Mouse (Mus musculus) forebrain, embryonic 15.5 days (tissue): ENCODE data around the gene Tmem185b. TPM values are rescaled to one million over a fixed set of nuclear protein-coding genes. Genes with fewer than 3 reads are reported as not detected.

Experiments used
- ATAC-seq: fragments of 200-750 bp; cut with Nextera tagmentation; replicated peaks from 2 replicates; pipeline ENCODE4 v1.8.0; 2017; ENCODE audit warnings: mild to moderate bottlenecking, moderate TSS enrichment, moderate library complexity
- H3K27ac ChIP-seq: fragments of 300-500 bp; sonication (generic); replicated peaks from 2 replicates; pipeline ENCODE4 v1.5.1; 2015; ENCODE audit warnings: mild to moderate bottlenecking, inconsistent platforms
- H3K27me3 ChIP-seq: fragments of 300-500 bp; sonication (generic); 2 replicates; pipeline ENCODE4 v1.6.1; 2015; ENCODE audit warnings: inconsistent platforms
- H3K36me3 ChIP-seq: fragments of 300-500 bp; sonication (generic); 2 replicates; pipeline ENCODE4 v1.6.1; 2015; ENCODE audit warnings: mild to moderate bottlenecking, inconsistent platforms
- H3K4me1 ChIP-seq: fragments of 300-500 bp; sonication (generic); 2 replicates; pipeline ENCODE4 v1.6.1; 2015; ENCODE audit warnings: inconsistent platforms
- H3K4me2 ChIP-seq: fragments of 300-500 bp; sonication (generic); replicated peaks from 2 replicates; pipeline ENCODE4 v1.6.1; 2015; ENCODE audit warnings: mild to moderate bottlenecking, inconsistent platforms
- H3K4me3 ChIP-seq: fragments of 300-500 bp; sonication (generic); 2 replicates; pipeline ENCODE4 v1.5.1; 2015; ENCODE audit warnings: mild to moderate bottlenecking, inconsistent platforms
- H3K9ac ChIP-seq: fragments of 300-500 bp; sonication (generic); replicated peaks from 2 replicates; pipeline ENCODE4 v1.6.1; 2015; ENCODE audit warnings: mild to moderate bottlenecking, inconsistent platforms
- H3K9me3 ChIP-seq: fragments of 300-500 bp; sonication (generic); 2 replicates; pipeline ENCODE4 v1.6.1; 2016; ENCODE audit warnings: inconsistent platforms
- WGBS: fragments of 180-500 bp; shearing (Covaris S2); methylation state at CpG from one replicate; pipeline ENCODE4 v1.1.7; 2015; ENCODE audit warnings: mixed read lengths; 5-methylcytosine and 5-hydroxymethylcytosine counted together
- polyA plus RNA-seq: library from polyadenylated mRNA; unstranded; fragments of >200 nt; fragmentation: Nextera tagmentation; extraction: Ambion mirVana; gene quantifications from 2 replicates; pipeline ENCODE4 v1.2.1, GENCODE M21; 2015

Tmem185b gene
- polyA plus RNA-seq, 1 experiment from 2014 or later = 18.8 TPM

DNA sequence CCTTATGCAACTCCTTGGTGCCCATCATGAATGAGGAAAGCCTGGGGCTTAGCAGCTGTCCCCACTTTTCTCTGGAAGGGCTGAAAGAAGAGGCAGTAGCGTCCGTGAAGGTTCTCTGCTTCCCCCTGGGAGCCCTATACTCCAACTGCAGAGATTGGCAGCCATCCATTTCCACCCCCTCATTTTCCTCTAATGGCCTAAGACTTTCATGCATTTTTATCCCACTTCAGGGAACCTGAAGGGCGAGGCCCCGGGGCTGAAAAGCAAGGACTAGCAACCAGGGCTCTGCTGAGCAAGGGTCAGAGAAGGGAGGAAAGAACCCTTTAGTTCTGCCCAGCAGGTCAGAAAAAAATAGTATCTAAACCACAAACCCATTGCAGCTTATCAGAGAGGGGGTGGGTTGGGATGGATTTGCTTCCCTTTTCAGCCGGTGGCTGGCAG lies 936 bp upstream of the Tmem185b start:
- Histone ChIP-seq H3K4me3 (peak overlapping the region; percentile 80), H3K9ac (peak overlapping the region; percentile 86; the same call in 1 of the 2 replicates), H3K9me3 (no peaks in the 10 kb centered on the region), H3K4me1 (peaks cover 27% of the 10 kb centered on the region), H3K4me2 (peak overlapping the region; percentile 92), H3K27me3 (no peaks in the 10 kb centered on the region), H3K27ac (0 out of 2 replicates have a peak overlapping the region, but pooled peaks have one; percentile 84), H3K36me3 (peaks cover 20% of the 10 kb centered on the region)
- 2% methylated on average over 5 of the region's 5 CpGs for WGBS
- ATAC-seq = no peak

- ATAC-seq = no peak
- peaks cover 20% of the 10 kb centered on the region for H3K36me3 ChIP-seq
- no peaks in the 10 kb centered on the region for H3K9me3 ChIP-seq
- no peak overlapping the region for H3K4me3 ChIP-seq
- no peak overlapping the region for H3K27ac ChIP-seq
- H3K4me2 ChIP-seq = no peak overlapping the region
- no peaks in the 10 kb centered on the region for H3K27me3 ChIP-seq
- H3K4me1 ChIP-seq = peaks cover 19% of the 10 kb centered on the region
- H3K9ac ChIP-seq = no peak overlapping the region
- WGBS = 89% methylated on average over 13 of the region's 13 CpGs
Measured at GRCm38 (mm10) chr1:119530941-119531340, 5.0 kb downstream of the Tmem185b start.

GRCm38 (mm10) chr1:119532165-119532564 lies 6.2 kb downstream of the Tmem185b start:
- Histone ChIP-seq H3K27me3 (no peaks in the 10 kb centered on the region), H3K4me2 (no peak overlapping the region), H3K4me3 (no peak overlapping the region), H3K9me3 (no peaks in the 10 kb centered on the region), H3K36me3 (peaks cover 17% of the 10 kb centered on the region), H3K4me1 (peaks cover 10% of the 10 kb centered on the region), H3K9ac (no peak overlapping the region), H3K27ac (no peak overlapping the region)
- 98% methylated on average over 6 of the region's 6 CpGs for WGBS
- 0 out of 2 replicates have a peak, but pooled peaks have one; percentile 21 for ATAC-seq

- ATAC-seq = peak; percentile 72
- H3K27ac ChIP-seq = 0 out of 2 replicates have a peak overlapping the region, but pooled peaks have one; percentile 4
- no peak overlapping the region for H3K4me3 ChIP-seq
- peaks cover 5% of the 10 kb centered on the region; the same call in 1 of the 2 replicates for H3K4me1 ChIP-seq
- no peaks in the 10 kb centered on the region for H3K27me3 ChIP-seq
- no peak overlapping the region for H3K4me2 ChIP-seq
- 52% methylated on average over 18 of the region's 18 CpGs for WGBS
- H3K9me3 ChIP-seq = no peaks in the 10 kb centered on the region
- no peak overlapping the region for H3K9ac ChIP-seq
- peaks cover 10% of the 10 kb centered on the region for H3K36me3 ChIP-seq
Measured at GRCm38 (mm10) chr1:119533093-119533805, 7.3 kb downstream of the Tmem185b start.

GRCm38 (mm10) chr1:119534341-119534740 lies 8.4 kb downstream of the Tmem185b start:
- Histone ChIP-seq H3K4me2 (no peak overlapping the region), H3K4me1 (peaks cover 5% of the 10 kb centered on the region; the same call in 1 of the 2 replicates), H3K27ac (no peak overlapping the region), H3K9ac (no peak overlapping the region), H3K27me3 (no peaks in the 10 kb centered on the region), H3K4me3 (no peak overlapping the region), H3K9me3 (no peaks in the 10 kb centered on the region), H3K36me3 (no peaks in the 10 kb centered on the region)
- ATAC-seq = no peak
- WGBS = 92% methylated on average over 5 of the region's 5 CpGs

DNA sequence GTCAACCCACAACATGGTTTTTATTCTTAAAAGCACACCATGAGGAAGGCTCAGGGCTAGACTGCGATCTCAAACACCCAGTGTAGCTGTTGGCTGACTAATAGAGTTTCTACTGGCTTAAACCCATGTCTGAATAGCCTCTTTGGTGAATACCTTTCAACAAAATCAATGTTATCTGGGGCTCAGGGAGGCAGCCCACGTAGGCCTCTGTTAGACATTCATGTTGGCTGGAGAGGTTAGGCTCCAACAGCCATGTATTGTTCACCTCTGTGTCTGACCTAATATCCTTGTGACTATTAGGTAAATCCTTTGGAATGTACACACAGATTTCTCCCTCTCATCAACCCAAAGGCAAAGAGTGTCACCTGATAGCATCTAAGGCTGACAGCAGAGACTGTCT lies 10.2 kb downstream of the Tmem185b start:
- Histone ChIP-seq H3K4me2 (no peak overlapping the region), H3K4me3 (no peak overlapping the region), H3K27ac (no peak overlapping the region), H3K27me3 (no peaks in the 10 kb centered on the region), H3K36me3 (no peaks in the 10 kb centered on the region), H3K9me3 (no peaks in the 10 kb centered on the region), H3K4me1 (peaks cover 5% of the 10 kb centered on the region; the same call in 1 of the 2 replicates), H3K9ac (no peak overlapping the region)
- ATAC-seq = no peak
- WGBS = 86% methylated on average over 2 of the region's 2 CpGs

GRCm38 (mm10) chr1:119537651-119538050 lies 11.7 kb downstream of the Tmem185b start:
- Histone ChIP-seq H3K4me3 (no peak overlapping the region), H3K36me3 (no peaks in the 10 kb centered on the region), H3K4me2 (no peak overlapping the region), H3K9me3 (no peaks in the 10 kb centered on the region), H3K4me1 (peaks cover 5% of the 10 kb centered on the region; the same call in 1 of the 2 replicates), H3K9ac (no peak overlapping the region), H3K27me3 (no peaks in the 10 kb centered on the region), H3K27ac (no peak overlapping the region)
- 84% methylated on average over 6 of the region's 6 CpGs for WGBS
- ATAC-seq = no peak

DNA sequence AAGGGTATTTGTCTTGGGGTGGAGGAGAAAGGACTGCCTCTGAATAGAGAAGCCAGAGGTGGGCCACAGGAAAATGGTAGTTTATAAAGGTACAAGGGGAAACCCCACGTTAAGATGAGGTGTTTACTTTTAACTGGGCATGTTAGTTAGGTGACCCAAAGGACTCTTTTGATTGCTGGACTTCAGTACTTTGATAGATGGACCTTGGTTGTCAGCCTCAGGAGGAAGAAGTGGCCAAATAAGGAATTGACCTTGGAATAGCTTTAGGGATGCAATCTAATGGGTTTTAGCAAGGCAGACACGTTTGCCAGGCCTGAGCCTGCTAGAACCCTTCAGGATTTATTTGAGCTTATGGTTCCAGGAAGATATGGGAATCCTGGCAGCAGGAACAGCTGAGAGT lies 13.3 kb downstream of the Tmem185b start:
- ATAC-seq = no peak
- H3K27ac ChIP-seq = no peak overlapping the region

DNA sequence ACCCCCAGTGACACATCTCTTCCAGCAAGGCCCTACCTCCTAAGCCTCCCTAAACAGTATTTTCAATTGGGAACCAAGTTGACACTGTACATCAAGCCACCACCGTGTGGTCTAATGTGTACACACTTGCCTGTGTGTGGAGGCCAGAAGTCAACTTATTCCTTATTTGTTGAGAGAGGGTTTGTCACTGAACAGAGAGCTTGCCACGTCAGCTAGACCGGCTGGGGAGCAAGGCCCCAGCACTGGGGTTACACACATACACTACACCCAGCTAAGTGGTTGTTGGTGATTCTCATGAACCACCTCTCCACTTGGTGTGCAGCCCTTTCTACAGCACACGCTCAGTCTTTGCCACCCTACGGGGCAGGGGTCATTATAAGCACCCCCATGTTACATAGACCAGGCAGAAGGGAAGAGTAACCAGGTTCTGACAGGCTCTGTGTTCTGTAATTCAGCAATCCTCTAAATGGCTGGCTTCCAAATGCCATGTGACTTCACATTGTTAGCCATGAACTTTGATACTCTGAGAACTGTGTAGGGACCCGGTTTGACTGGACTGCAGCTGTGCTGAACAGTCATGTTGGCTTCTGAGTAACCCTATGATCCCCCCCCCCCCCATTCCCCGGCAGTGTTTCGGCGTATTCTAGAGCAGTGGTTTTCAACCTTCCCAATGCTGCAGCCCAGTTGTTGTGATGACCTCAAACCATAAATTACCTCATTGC lies 15.0 kb downstream of the Tmem185b start:
- ATAC-seq = no peak
- no peak overlapping the region for H3K9ac ChIP-seq
- no peaks in the 10 kb centered on the region for H3K27me3 ChIP-seq
- 84% methylated on average over 9 of the region's 9 CpGs for WGBS
- H3K9me3 ChIP-seq = no peaks in the 10 kb centered on the region
- no peak overlapping the region for H3K4me3 ChIP-seq
- H3K27ac ChIP-seq = no peak overlapping the region
- no peaks in the 10 kb centered on the region for H3K4me1 ChIP-seq
- H3K36me3 ChIP-seq = no peaks in the 10 kb centered on the region
- H3K4me2 ChIP-seq = no peak overlapping the region

More for the DNA sequence above, 13.3 kb downstream of the Tmem185b start:
- H3K36me3 ChIP-seq = no peaks in the 10 kb centered on the region
- 86% methylated on average over 2 of the region's 2 CpGs for WGBS
- H3K9me3 ChIP-seq = no peaks in the 10 kb centered on the region
- no peak overlapping the region for H3K9ac ChIP-seq
- no peaks in the 10 kb centered on the region for H3K4me1 ChIP-seq
- no peaks in the 10 kb centered on the region for H3K27me3 ChIP-seq
- no peak overlapping the region for H3K4me2 ChIP-seq
- H3K4me3 ChIP-seq = no peak overlapping the region

DNA sequence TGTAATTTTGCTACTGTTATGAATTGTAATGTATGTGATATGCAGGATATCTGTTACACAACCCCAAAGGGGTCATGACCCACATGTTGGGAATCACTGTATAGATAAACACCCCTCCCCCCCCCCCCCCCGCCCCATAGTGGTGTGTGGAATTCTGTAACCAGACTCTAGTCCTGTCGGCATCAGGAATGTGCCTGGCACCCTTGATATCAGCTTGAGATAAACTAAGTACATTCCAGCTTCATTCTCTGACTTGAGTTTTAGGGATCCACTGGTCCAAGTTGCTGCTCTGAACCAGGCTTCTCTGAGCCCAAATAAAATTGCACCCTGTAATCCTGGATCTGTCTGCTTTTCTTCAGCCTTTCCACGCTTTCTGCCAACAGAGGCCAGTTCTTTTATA lies 15.6 kb downstream of the Tmem185b start:
- Histone ChIP-seq H3K4me2 (no peak overlapping the region), H3K27ac (no peak overlapping the region), H3K9me3 (no peaks in the 10 kb centered on the region), H3K27me3 (no peaks in the 10 kb centered on the region), H3K4me3 (no peak overlapping the region), H3K36me3 (no peaks in the 10 kb centered on the region), H3K4me1 (no peaks in the 10 kb centered on the region), H3K9ac (no peak overlapping the region)
- ATAC-seq = no peak
- 92% methylated on average over 3 of the region's 3 CpGs for WGBS

DNA sequence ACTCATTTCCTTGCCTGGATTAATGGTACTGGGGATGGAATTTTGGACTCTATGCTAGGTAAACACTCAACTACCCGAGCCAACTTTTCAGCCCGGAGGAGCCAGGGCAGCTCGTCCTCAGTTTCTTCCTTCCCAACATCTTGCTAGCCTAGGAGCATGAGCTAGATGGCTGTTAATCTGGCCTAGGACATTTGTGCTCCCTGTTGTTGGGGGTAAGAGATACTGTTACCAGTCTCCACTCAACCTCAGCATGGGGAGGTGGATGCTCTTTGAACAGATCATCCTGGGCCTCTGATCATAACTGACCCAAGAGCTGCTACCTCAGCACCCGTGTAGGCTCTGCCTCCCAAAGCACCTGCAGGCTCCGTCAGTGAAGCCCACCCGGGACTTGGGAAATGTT lies 17.4 kb downstream of the Tmem185b start:
- H3K27ac ChIP-seq = no peak overlapping the region
- H3K36me3 ChIP-seq = no peaks in the 10 kb centered on the region
- 95% methylated on average over 6 of the region's 6 CpGs for WGBS
- H3K9me3 ChIP-seq = no peaks in the 10 kb centered on the region
- no peaks in the 10 kb centered on the region for H3K27me3 ChIP-seq
- ATAC-seq = no peak
- no peak overlapping the region for H3K9ac ChIP-seq
- H3K4me3 ChIP-seq = no peak overlapping the region
- no peak overlapping the region for H3K4me2 ChIP-seq
- H3K4me1 ChIP-seq = no peaks in the 10 kb centered on the region

DNA sequence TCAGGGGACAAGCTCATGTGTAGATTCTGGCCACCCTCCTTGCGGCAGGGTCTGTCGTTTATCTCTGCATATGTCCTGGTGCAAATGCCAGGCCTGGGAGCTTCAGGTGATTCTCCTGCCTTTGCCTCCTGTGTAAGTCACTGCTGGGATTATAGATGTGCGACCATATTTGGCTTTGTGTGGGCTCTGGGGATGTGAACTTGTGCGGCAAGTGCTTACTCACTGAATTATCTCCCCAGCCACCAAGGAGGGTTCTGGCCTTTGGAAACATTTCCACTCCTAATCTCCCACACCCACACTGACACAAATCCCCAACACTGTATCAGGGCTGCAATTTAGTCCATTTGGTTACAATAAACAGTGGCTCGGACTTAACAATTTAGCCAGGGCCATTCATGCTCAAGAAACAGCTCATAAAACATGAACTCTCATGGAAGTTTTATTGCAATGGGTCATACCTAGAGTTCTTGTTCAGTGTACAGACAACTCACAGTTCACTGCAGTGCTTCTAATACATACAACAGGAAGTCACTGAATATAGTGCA lies 18.7 kb downstream of the Tmem185b start:
- Histone ChIP-seq H3K4me3 (no peak overlapping the region), H3K27ac (no peak overlapping the region), H3K9ac (no peak overlapping the region), H3K9me3 (no peaks in the 10 kb centered on the region), H3K36me3 (no peaks in the 10 kb centered on the region), H3K27me3 (no peaks in the 10 kb centered on the region), H3K4me1 (no peaks in the 10 kb centered on the region), H3K4me2 (no peak overlapping the region)
- 92% methylated on average over 5 of the region's 5 CpGs for WGBS
- no peak for ATAC-seq
